7 mouse cellular contexts compared by ENCODE assay signal in the genomic region with DNA sequence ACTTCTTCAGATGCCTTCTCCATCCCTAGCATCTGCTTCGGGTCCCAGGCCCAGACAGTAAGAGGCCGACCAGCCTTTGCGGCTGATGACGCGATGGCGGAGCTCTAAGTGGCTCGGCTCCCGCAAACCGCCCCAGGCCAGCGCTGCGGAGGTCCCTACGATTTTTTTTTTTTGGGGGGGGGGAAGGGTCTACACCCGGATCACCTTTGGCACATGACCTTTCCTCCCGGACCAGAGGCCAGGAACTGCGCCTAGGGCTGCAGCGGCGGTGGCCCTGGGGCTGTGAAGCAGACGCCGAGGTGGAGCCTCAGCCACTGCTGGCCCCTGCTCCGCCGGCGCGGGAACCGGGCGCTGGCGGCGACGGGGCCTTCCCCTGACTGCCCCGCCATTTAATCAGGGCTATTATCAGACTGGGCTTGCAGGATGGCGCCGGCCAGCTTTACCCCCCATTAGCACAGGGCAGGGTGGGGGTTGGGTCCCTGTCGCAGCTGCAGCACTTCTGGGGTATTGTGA. TPM values are rescaled to one million over a fixed set of nuclear protein-coding genes. Genes with fewer than 3 reads are reported as not detected.
DNase-seq lines count a peak whose midpoint lies in the region; ATAC-seq and TF ChIP-seq lines count a peak whose summit lies in the region.

No protein-coding gene starts in this region.

- peak; percentile 26 for ATAC-seq in heart, embryonic 16.5 days (replicated peaks; ENCODE audit: extremely low read depth, insufficient read depth, low FRiP score)
- no peak for ATAC-seq in liver, embryonic 16.5 days (ENCODE audit: low read depth)

- H3K9me3 ChIP-seq in heart, embryonic 16.5 days (replicated peaks; ENCODE audit: control insufficient read depth, low read length), result no peaks in the 10 kb centered on the region
- H3K9me3 ChIP-seq in liver, embryonic 16.5 days (replicated peaks; ENCODE audit: control insufficient read depth, low read length), result no peaks in the 10 kb centered on the region

- H3K4me1 ChIP-seq in heart, embryonic 16.5 days (ENCODE audit: control insufficient read depth, insufficient read depth, low read length), result peaks cover 20% of the 10 kb centered on the region
- no peaks in the 10 kb centered on the region for H3K4me1 ChIP-seq in liver, embryonic 16.5 days (ENCODE audit: control insufficient read depth, low read depth, low read length)
- no peaks in the 10 kb centered on the region for H3K4me1 ChIP-seq in thymus, adult 2 months (replicated peaks; ENCODE audit: control insufficient read depth, insufficient read depth, low read length)

- H3K4me3 ChIP-seq in heart, embryonic 16.5 days (ENCODE audit: low read length), result peak overlapping the region; percentile 58
- peak overlapping the region; percentile 37 for H3K4me3 ChIP-seq in liver, embryonic 16.5 days (ENCODE audit: low read depth, low read length)
- no peak overlapping the region for H3K4me3 ChIP-seq in thymus, adult 2 months (ENCODE audit: control insufficient read depth, insufficient read depth, low read length)

- peak overlapping the region; percentile 77 for H3K27ac ChIP-seq in heart, embryonic 16.5 days (ENCODE audit: low read length)
- no peak overlapping the region for H3K27ac ChIP-seq in liver, embryonic 16.5 days (ENCODE audit: low read length)
- no peak overlapping the region for H3K27ac ChIP-seq in thymus, adult 2 months (ENCODE audit: control insufficient read depth, insufficient read depth, low read length)

- DNase-seq in ES-CJ7 (ENCODE audit: low read depth, low spot score) (peak; percentile 23), ZHBTc4 (ENCODE audit: low read depth, low spot score) (peak; percentile 52)
- no peak for DNase-seq in thymus, adult 2 months
- no peak for DNase-seq in testis, postnatal 10 days (ENCODE audit: low spot score)
- no peak for DNase-seq in adrenal gland, adult 18-20 months (ENCODE audit: low spot score in 2 of 2)

- peak overlapping the region; percentile 72 for H3K9ac ChIP-seq in heart, embryonic 16.5 days (ENCODE audit: low read length)
- no peak overlapping the region for H3K9ac ChIP-seq in liver, embryonic 16.5 days (ENCODE audit: low read depth, low read length)

- peak overlapping the region; percentile 86 for H3K4me2 ChIP-seq in heart, embryonic 16.5 days (ENCODE audit: low read depth, low read length)
- peak overlapping the region; percentile 50 for H3K4me2 ChIP-seq in liver, embryonic 16.5 days (ENCODE audit: low read depth, low read length)

- under 1% methylated on average over 32 of the region's 32 CpGs for WGBS in heart, embryonic 16.5 days
- WGBS in liver, embryonic 16.5 days (ENCODE audit: insufficient replicate concordance), result under 1% methylated on average over 29 of the region's 32 CpGs
- WGBS in thymus, adult 2 months, result 3% methylated on average over 32 of the region's 32 CpGs

- peaks cover 2% of the 10 kb centered on the region for H3K27me3 ChIP-seq in heart, embryonic 16.5 days (ENCODE audit: control insufficient read depth, insufficient read depth, low read length)
- peaks cover 57% of the 10 kb centered on the region for H3K27me3 ChIP-seq in liver, embryonic 16.5 days (ENCODE audit: control insufficient read depth, insufficient read depth, low read depth, low read length)
- peaks cover 5% of the 10 kb centered on the region; the same call in 1 of the 2 replicates for H3K27me3 ChIP-seq in thymus, adult 2 months (ENCODE audit: control insufficient read depth, insufficient read depth, low read length)

- no peaks in the 10 kb centered on the region for H3K36me3 ChIP-seq in heart, embryonic 16.5 days (ENCODE audit: control insufficient read depth, insufficient read depth)
- H3K36me3 ChIP-seq in liver, embryonic 16.5 days (ENCODE audit: control insufficient read depth, insufficient read depth), result no peaks in the 10 kb centered on the region
- no peaks in the 10 kb centered on the region for H3K36me3 ChIP-seq in thymus, adult 2 months (ENCODE audit: control insufficient read depth, insufficient read depth, low read length)

- no peak for TF ChIP-seq POLR2A in thymus, adult 2 months (IDR thresholded peaks at IDR 0.05; ENCODE audit: control insufficient read depth, extremely low read depth, insufficient read depth, low read length, poor library complexity)

- no peak for TF ChIP-seq CTCF in thymus, adult 2 months (IDR thresholded peaks at IDR 0.05; ENCODE audit: borderline replicate concordance, control insufficient read depth, extremely low read depth, insufficient read depth, low read length, poor library complexity)

RNA-seq across cellular contexts. Expression of a gene that starts 6.9 kb away (rescaled TPM):
- 67.6 and 68.9 TPM in 2 replicates for polyA plus RNA-seq in heart, embryonic 16.5 days (2015; fragmentation: Nextera tagmentation; extraction: Ambion mirVana)
- polyA plus RNA-seq in liver, embryonic 16.5 days (2015; fragmentation: Nextera tagmentation; extraction: Ambion mirVana), result 0.40 and 0.46 TPM in 2 replicates
- polyA plus RNA-seq in thymus, adult 2 months (2012; rRNA removed), result 0.11 and 1.6 TPM in 2 replicates
- total RNA-seq in adrenal gland, adult 18-20 months (2021), result 10 to 100 TPM; 21.3 to 24.6 TPM

Comparison
In these comparisons a context has a peak if more than half of its experiments do, and no peak if none do; other contexts are left out.
1. DNase-seq: peak in ES-CJ7 (single experiment) and ZHBTc4 (single experiment); none in thymus, adult 2 months (single experiment), testis, postnatal 10 days (single experiment) and adrenal gland, adult 18-20 months (0 of 2).
2. RNA of a gene that starts 6.9 kb away (polyA plus RNA-seq): 67.6 to 68.9 TPM in heart, embryonic 16.5 days; 0.11 to 1.6 TPM in thymus, adult 2 months and 0.40 to 0.46 TPM in liver, embryonic 16.5 days; every median in the first group is over 10 times any median in the second.